In the genomic region with DNA sequence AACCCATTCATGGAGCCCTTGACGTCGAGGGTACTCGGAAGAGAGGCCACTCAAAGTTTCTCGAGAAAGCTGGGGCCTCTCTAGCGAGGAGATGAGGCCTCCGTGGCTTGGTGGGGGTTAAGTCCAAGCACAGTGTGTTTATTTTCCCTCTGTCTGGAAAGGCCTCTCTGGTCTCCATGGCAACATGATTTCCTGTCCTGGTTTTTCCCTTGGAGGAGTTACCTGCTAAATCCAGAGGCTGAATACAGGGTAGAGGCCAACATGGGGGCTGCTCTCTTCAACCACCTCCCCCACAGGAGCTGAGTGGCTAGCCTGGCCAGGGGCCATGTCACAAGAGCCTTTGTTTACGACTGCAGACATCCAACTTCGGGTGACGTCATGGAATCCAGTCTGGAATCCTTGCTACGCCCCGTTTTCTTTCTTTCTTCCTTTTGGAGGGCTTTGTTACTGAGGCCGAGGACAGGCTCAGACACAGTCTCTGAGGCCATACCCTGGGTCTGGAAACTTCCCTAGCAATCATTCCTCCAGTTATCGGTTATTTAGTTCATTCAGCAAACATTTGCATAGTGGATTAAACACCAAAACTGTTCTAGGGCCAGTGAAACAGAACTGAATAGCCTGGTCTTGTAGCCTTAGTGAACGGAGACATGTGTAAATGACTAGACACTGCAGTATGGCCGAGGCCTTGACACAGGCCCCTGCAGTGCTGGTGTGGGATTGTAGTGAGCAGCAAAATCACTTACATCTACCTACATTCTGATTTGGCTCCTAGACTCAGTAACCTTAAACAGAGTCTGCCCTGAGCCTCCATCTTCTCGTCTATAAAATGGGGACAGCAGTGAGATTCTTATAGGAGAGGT, we compare ENCODE assay signal across 8 mouse cellular contexts. TPM values are rescaled to one million over a fixed set of nuclear protein-coding genes. Genes with fewer than 3 reads are reported as not detected.
DNase-seq lines count a peak whose midpoint lies in the region; ATAC-seq and TF ChIP-seq lines count a peak whose summit lies in the region.

No protein-coding gene starts in this region.

- peak; percentile 4 to 18 for DNase-seq in spleen, postnatal 36 days (ENCODE audit: low spot score in 2 of 2)
- no peak for DNase-seq in spleen, adult 12 weeks (ENCODE audit: low spot score)
- peak; percentile 81 for DNase-seq in forebrain, postnatal 0 days
- peak; percentile 76 to 78 for DNase-seq in heart, postnatal 36 days
- peak; percentile 62 to 79 for DNase-seq in layer of hippocampus, adult 8-10 months (ENCODE audit: low spot score in 2 of 2)
- peak; percentile 90 to 93 for DNase-seq in lung, adult 18-20 months
- peak; percentile 76 for DNase-seq in ovary, postnatal 36 days (ENCODE audit: low spot score)
- DNase-seq in thymus, postnatal 14 days: no peak

- H3K36me3 ChIP-seq in forebrain, postnatal 0 days (ENCODE audit: insufficient read depth): no peaks in the 10 kb centered on the region

- ATAC-seq in forebrain, postnatal 0 days: peak; percentile 91

- no peak overlapping the region for H3K9ac ChIP-seq in forebrain, postnatal 0 days

- intact Hi-C loops in heart, postnatal 36 days (cut with DNase I): loop anchor here (2.0 kb wide), 1 partner anchor 25 kb away; the partner anchor contains the start of gene Tnrc6a

- H3K9me3 ChIP-seq in forebrain, postnatal 0 days (ENCODE audit: low read length): no peaks in the 10 kb centered on the region

- WGBS in forebrain, postnatal 0 days: 8% methylated on average over 16 of the region's 16 CpGs

- TF ChIP-seq CTCF in forebrain, postnatal 0 days (IDR thresholded peaks at IDR 0.05; ENCODE audit: low read depth): no peak

- H3K4me2 ChIP-seq in forebrain, postnatal 0 days (ENCODE audit: low read depth): no peak overlapping the region

- peaks cover 8% of the 10 kb centered on the region; the same call in 1 of the 2 replicates for H3K4me1 ChIP-seq in forebrain, postnatal 0 days (ENCODE audit: insufficient read depth)

- H3K4me3 ChIP-seq in forebrain, postnatal 0 days (ENCODE audit: low read depth, low read length): no peak overlapping the region

- peak overlapping the region; percentile 71 for H3K27ac ChIP-seq in forebrain, postnatal 0 days (ENCODE audit: low read depth, low read length)

- H3K27me3 ChIP-seq in forebrain, postnatal 0 days (ENCODE audit: insufficient read depth, low read length): no peaks in the 10 kb centered on the region

RNA-seq across cellular contexts. Expression of gene Tnrc6a, which starts 25.6 kb away (rescaled TPM):
- 38.4 and 48.0 TPM in 2 replicates for total RNA-seq in forebrain, postnatal 0 days (2014; rRNA removed)
- polyA plus RNA-seq in forebrain, postnatal 0 days (2015; fragmentation: Nextera tagmentation; extraction: Ambion mirVana): 30.8 and 40.7 TPM in 2 replicates
- 10 to 100 TPM; 32.6 to 36.9 TPM for total RNA-seq in heart, postnatal 36 days (2021)
- 10 to 100 TPM; 58.1 to 64.8 (median 60.8) TPM for total RNA-seq in layer of hippocampus, adult 8-10 months (2022)

Comparison
In these comparisons a context has a peak if more than half of its experiments do, and no peak if none do; other contexts are left out.
1. DNase-seq: peak in spleen, postnatal 36 days (2 of 2), forebrain, postnatal 0 days (single experiment), heart, postnatal 36 days (2 of 2), layer of hippocampus, adult 8-10 months (2 of 2), lung, adult 18-20 months (2 of 2) and ovary, postnatal 36 days (single experiment); none in spleen, adult 12 weeks (single experiment) and thymus, postnatal 14 days (single experiment).